Mouse (Mus musculus): Measurements from ENCODE around the gene Ccdc124. TPM values are rescaled to one million over a fixed set of nuclear protein-coding genes. Genes with fewer than 3 reads are reported as not detected.

Gene Ccdc124
- total and polyA plus RNA-seq, 3 experiments: 36.2 to 82.0 (median 58.7) TPM

- dilution Hi-C loops (cut with MboI; ENCODE audit: extremely low pct_ligation_motif_present, extremely low pct_unique_long_range_greater_than_20kb, low sequenced_read_pairs) (no loop called here), in situ Hi-C loops (cut with MboI; ENCODE audit: low pct_ligation_motif_present, low pct_unique_long_range_greater_than_20kb, low sequenced_read_pairs) (no loop called here)
- H3K4me3 ChIP-seq (replicated peaks in 1 of 3; ENCODE audit: low read depth in 2 of 3, low read length in 2 of 3, poor library complexity in 1 of 3): no peak overlapping the region
Observed at GRCm38 (mm10) chr8:70850132-70850845, 23.4 kb downstream of the Ccdc124 start.

GRCm38 (mm10) chr8:70849333-70849990 lies 24.3 kb downstream of the Ccdc124 start:
- Histone ChIP-seq H3K9me3 (replicated peaks; ENCODE audit: low read length) (no peaks in the 10 kb centered on the region), H3K4me3 (replicated peaks in 1 of 3; ENCODE audit: low read depth in 2 of 3, low read length in 2 of 3, poor library complexity in 1 of 3) (no peak overlapping the region), H3K4me1 (ENCODE audit: control insufficient read depth in 1 of 2, insufficient read depth in 2 of 2) (peaks cover 6 to 23% of the 10 kb centered on the region in 2 experiments; a peak in 3 of 4 replicates), H3K27me3 (replicated peaks) (peaks cover 71% of the 10 kb centered on the region), H3K9ac (ENCODE audit: insufficient read depth, low read depth) (no peak overlapping the region), H3K27ac (ENCODE audit: insufficient read depth, low read depth) (no peak overlapping the region), H3K79me2 (replicated peaks; ENCODE audit: control insufficient read depth, extremely low read depth, insufficient read depth, poor library complexity, severe bottlenecking) (no peaks in the 10 kb centered on the region), H3K4me2 (ENCODE audit: insufficient read depth, low read depth, poor library complexity, severe bottlenecking) (no peak overlapping the region), H3K36me3 (replicated peaks in 1 of 2; ENCODE audit: control insufficient read depth in 1 of 2, insufficient read depth in 1 of 2, low read length in 1 of 2) (no peaks in the 10 kb centered on the region)
- dilution Hi-C loops (cut with MboI; ENCODE audit: extremely low pct_ligation_motif_present, extremely low pct_unique_long_range_greater_than_20kb, low sequenced_read_pairs): no loop called here
- no peak for DNase-seq (ENCODE audit: extremely low read depth)
- TF ChIP-seq ZKSCAN1 (IDR thresholded peaks at IDR 0.05; ENCODE audit: borderline replicate concordance, low read depth, low read length) (no peak), BHLHE40 (IDR thresholded peaks at IDR 0.05; ENCODE audit: low read depth, low read length) (no peak), POLR2A (IDR thresholded peaks at IDR 0.05; ENCODE audit: low read depth, low read length) (no peak), CHD1 (IDR thresholded peaks at IDR 0.05; ENCODE audit: low read depth, low read length) (no peak), CTCF (conservative IDR thresholded peaks at IDR 0.05 in 1 of 2, IDR thresholded peaks at IDR 0.05 in 1 of 2; ENCODE audit: low read depth in 2 of 2, low read length in 2 of 2) (no peak), ZNF384 (IDR thresholded peaks at IDR 0.05; ENCODE audit: low read depth, low read length) (no peak), E2F4 (IDR thresholded peaks at IDR 0.05; ENCODE audit: insufficient replicate concordance, low read depth, low read length) (no peak), CHD2 (IDR thresholded peaks at IDR 0.05; ENCODE audit: low read length) (no peak), MXI1 (IDR thresholded peaks at IDR 0.05; ENCODE audit: low read depth, low read length) (no peak), RCOR1 (conservative IDR thresholded peaks at IDR 0.05; ENCODE audit: low read depth, low read length) (no peak), NELFE (IDR thresholded peaks at IDR 0.05; ENCODE audit: low read depth, low read length) (no peak), IRF4 (IDR thresholded peaks at IDR 0.05; ENCODE audit: low read depth, low read length) (no peak), MYC (IDR thresholded peaks at IDR 0.05; ENCODE audit: low read depth, low read length) (no peak), USF1 (IDR thresholded peaks at IDR 0.05; ENCODE audit: low read depth, low read length) (no peak), TCF12 (IDR thresholded peaks at IDR 0.05; ENCODE audit: low read depth, low read length) (no peak)
- in situ Hi-C loops (cut with MboI; ENCODE audit: low pct_ligation_motif_present, low pct_unique_long_range_greater_than_20kb, low sequenced_read_pairs): loop anchor here (10.0 kb wide), 1 partner anchor 135 kb away; the partner anchor contains the start of gene Gm3336

More at GRCm38 (mm10) chr8:70850132-70850845, 23.4 kb downstream of the Ccdc124 start:
- Histone ChIP-seq H3K4me2 (ENCODE audit: insufficient read depth, low read depth, poor library complexity, severe bottlenecking) (no peak overlapping the region), H3K9me3 (replicated peaks; ENCODE audit: low read length) (no peaks in the 10 kb centered on the region), H3K4me1 (ENCODE audit: control insufficient read depth in 1 of 2, insufficient read depth in 2 of 2) (peaks cover 10 to 31% of the 10 kb centered on the region in 2 experiments; a peak in 3 of 4 replicates), H3K27ac (ENCODE audit: insufficient read depth, low read depth) (no peak overlapping the region), H3K79me2 (replicated peaks; ENCODE audit: control insufficient read depth, extremely low read depth, insufficient read depth, poor library complexity, severe bottlenecking) (no peaks in the 10 kb centered on the region), H3K36me3 (replicated peaks in 1 of 2; ENCODE audit: control insufficient read depth in 1 of 2, insufficient read depth in 1 of 2, low read length in 1 of 2) (no peaks in the 10 kb centered on the region), H3K9ac (ENCODE audit: insufficient read depth, low read depth) (no peak overlapping the region), H3K27me3 (replicated peaks) (peaks cover 73% of the 10 kb centered on the region)
- no peak for DNase-seq (ENCODE audit: extremely low read depth)
- TF ChIP-seq HCFC1 (IDR thresholded peaks at IDR 0.05; ENCODE audit: low read depth, low read length): no peak
- no peak for TF ChIP-seq USF2 (conservative IDR thresholded peaks at IDR 0.05; ENCODE audit: low read depth, low read length)
- no peak for TF ChIP-seq POLR2AphosphoS2 (IDR thresholded peaks at IDR 0.05; ENCODE audit: low read depth, low read length)
- no peak for TF ChIP-seq E2F4 (IDR thresholded peaks at IDR 0.05; ENCODE audit: insufficient replicate concordance, low read depth, low read length)
- TF ChIP-seq CTCF (conservative IDR thresholded peaks at IDR 0.05 in 1 of 2, IDR thresholded peaks at IDR 0.05 in 1 of 2; ENCODE audit: low read depth in 2 of 2, low read length in 2 of 2): no peak
- no peak for TF ChIP-seq ETS1 (conservative IDR thresholded peaks at IDR 0.05; ENCODE audit: low read depth, low read length)
- TF ChIP-seq MEF2A (IDR thresholded peaks at IDR 0.05; ENCODE audit: borderline replicate concordance, low read depth, low read length): no peak
- TF ChIP-seq PAX5 (IDR thresholded peaks at IDR 0.05; ENCODE audit: low read length): no peak
- TF ChIP-seq KAT2A (IDR thresholded peaks at IDR 0.05; ENCODE audit: insufficient replicate concordance, low read length): no peak
- TF ChIP-seq ZC3H11A (IDR thresholded peaks at IDR 0.05; ENCODE audit: low read depth, low read length): no peak
- TF ChIP-seq SIN3A (IDR thresholded peaks at IDR 0.05; ENCODE audit: low read length): no peak
- no peak for TF ChIP-seq NRF1 (IDR thresholded peaks at IDR 0.05; ENCODE audit: low read depth, low read length)
- no peak for TF ChIP-seq NELFE (IDR thresholded peaks at IDR 0.05; ENCODE audit: low read depth, low read length)
- TF ChIP-seq ZNF384 (IDR thresholded peaks at IDR 0.05; ENCODE audit: low read depth, low read length): no peak

Measured in CH12.LX (cell line).